Mouse (Mus musculus): ENCODE measurements around the gene Spata3.

Spata3 gene

GRCm38 (mm10) chr1:86021365-86021989 lies 4.9 kb downstream of the Spata3 start:
- in situ Hi-C loops (cut with MboI, MseI): no loop called here

- in situ Hi-C loops (cut with MboI, MseI): no loop called here
These were observed 15.8 kb downstream of the Spata3 start for GRCm38 (mm10) chr1:86032273-86032987.

DNA sequence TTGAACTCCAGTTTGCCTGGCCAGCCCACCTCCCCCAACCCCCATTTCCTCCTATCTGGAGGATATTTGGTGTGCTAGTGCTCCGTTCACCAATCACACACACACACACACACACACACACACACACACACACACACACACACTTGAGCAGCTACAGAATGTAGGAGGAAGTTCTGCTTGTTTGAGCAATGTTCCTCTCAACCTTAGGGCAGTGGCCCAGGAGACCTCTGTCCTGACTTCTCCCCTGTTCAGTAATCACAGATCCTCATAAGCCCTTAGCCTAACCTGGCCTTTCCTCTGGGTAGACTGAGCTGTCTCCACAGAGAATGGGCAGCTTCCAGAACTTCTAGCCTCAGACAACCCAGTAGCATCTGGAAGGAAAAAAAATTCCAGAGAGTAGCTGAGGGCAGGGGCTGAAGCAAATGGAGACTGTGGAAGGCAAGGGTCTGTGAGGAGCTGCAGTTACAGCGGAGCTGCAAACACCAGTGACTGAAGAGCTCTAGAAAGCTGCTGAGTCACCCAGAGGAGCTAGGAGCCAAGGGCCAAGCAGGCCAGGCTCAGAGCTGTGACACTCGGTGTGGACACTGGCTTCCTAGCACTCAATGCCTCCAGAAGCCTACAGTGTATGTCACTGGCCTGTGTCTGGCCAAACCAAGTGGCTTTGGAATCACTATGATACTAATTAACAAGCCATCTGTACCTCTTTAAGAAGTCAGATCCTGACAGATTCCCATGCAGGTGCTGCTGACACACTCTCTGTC lies 21.8 kb downstream of the Spata3 start:
- in situ Hi-C loops (cut with MboI, MseI): no loop called here

DNA sequence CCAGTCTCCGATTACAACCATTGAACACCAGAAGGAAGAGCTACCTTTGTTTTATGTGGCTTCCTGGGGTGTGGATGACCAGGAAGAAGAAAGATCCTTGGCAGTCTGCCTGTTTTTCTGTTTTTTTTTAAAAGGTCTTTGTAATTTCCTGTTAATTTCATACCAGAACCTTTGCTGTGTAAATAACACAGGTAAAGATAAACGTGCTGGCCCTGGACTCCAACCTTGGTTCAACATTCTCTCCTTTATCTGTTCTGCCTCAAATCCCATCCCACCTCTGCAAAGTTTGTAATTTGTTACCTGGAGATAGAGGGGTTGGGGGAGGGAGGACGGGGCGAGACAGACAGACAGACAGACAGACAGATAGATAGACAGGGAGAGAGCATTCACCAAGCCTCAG lies 23.5 kb downstream of the Spata3 start:
- in situ Hi-C loops (cut with MboI, MseI): no loop called here

- in situ Hi-C loops (cut with MboI, MseI): no loop called here
These were observed 24.2 kb downstream of the Spata3 start for GRCm38 (mm10) chr1:86040817-86041216.

GRCm38 (mm10) chr1:86045056-86045455 lies 28.4 kb downstream of the Spata3 start:
- in situ Hi-C loops (cut with MboI, MseI): no loop called here

GRCm38 (mm10) chr1:86045848-86046805 lies 29.5 kb downstream of the Spata3 start, which contains the start of gene 2810459M11Rik:
Gene 2810459M11Rik, plus strand, starts transcription at chr1:86045863.
- in situ Hi-C loops (cut with MboI, MseI): no loop called here

DNA sequence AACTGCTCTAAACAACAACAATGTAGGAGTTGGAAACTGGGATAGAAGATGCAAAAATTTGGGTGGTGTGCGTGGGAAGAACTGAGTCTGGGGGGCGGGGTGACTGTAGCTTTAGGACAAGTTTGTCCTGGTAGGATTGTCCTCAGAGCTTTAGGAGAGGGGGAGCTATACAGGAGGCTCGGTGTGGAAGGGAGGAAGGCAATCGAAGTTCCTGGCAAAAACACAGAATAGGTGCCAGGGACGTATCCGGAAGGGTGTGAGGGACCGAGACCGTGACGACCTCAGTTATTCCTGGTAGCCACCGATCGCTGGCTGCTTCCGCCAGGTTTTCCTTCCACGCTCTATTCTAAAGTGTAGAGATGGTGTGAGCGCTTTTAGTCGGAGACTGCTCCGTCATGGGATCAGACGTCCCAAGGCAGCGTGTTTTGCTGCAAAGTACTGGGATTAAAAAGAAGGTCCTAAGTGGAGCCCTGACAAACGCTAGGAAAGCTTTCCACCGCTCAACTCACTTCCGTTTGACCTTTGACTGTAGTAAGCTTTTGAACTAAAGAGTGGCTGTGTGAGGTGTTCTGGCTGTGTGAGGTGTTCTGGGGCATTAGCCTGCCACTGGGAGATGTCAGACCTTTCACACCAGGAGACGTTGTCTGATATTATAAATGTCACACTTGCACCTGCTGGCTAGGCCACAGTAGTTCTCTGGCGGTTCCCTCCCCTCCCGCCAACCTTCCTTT lies 30.4 kb downstream of the Spata3 start:
- in situ Hi-C loops (cut with MboI, MseI): no loop called here

DNA sequence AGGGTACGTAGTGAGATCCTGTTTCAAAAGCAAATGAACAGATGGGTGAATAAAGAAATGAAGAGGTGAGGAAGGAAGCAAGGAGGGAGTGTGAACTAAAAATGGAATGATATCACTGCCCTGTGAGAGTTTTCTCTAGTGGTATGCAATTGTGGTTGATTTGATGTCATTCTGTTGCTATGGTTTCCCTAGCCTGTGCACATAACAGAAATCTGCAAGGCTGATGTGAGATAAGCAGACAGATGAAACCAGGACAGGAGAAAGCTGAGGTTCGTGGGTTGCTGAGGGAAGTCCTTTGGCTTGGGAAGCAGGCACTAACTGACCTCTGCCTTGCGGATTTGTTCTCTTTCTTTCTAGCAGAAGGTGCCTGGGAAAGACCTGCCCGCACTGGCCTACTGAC lies 31.6 kb downstream of the Spata3 start:
- in situ Hi-C loops (cut with MboI, MseI): no loop called here

GRCm38 (mm10) chr1:86048744-86049143 lies 32.1 kb downstream of the Spata3 start:
- in situ Hi-C loops (cut with MboI, MseI): no loop called here

DNA sequence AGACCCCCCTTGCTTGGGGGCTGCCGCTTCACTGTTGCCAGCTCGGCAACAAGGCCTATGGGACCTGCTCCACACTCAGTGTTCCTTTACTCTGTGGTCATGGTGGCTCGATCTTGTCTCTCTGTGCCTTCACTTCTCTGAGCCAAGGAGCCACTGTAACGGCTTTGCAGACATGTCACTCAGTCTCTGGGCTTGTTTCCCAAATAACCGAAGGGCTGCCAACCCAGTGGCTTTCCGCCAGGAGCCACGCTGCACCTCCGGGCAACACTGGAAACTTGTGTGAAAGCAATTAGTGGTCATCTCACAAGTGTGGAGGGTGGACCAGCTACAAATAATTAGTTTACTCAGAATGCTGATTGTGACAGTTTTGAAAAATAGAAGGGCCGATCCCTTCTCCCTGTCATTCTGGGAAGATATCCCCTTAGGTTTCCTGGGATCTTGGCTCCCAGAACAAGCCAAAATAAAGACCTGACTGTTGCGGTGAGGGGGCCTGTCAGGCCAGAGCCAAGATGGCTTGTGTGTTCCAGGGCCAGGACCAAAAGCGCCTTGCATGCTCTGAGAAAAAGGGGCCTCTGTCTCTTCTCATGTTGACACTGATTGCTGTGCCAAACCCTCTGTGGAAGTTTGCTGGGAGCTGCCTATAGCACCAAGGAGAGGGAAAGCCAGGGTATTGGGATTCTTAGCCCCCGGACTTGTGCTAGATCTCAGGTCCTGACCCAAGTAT lies 36.7 kb downstream of the Spata3 start:
- in situ Hi-C loops (cut with MboI, MseI): no loop called here

DNA sequence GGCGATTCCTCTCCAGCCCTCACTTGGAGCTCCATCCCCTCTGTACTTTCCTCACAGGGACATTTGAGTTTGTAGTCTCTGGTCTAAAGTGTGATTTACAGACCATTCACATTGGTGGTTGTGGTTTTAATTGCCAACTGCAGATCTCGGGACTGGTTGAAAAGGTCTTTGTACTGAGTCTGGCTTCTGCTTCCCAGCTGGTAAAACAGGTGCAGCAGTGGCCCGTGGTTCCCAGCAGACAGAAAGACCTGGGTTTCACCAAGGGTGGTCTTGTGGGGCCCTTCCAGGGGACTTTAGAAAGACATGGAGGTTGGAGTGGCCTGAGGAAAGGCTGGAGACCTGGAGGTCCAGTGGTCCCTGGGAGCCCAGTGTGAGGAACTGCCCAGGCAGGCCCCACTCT lies 38.3 kb downstream of the Spata3 start:
- in situ Hi-C loops (cut with MboI, MseI): no loop called here

- in situ Hi-C loops (cut with MboI, MseI): no loop called here
These were observed 39.7 kb downstream of the Spata3 start for GRCm38 (mm10) chr1:86056284-86056683.

DNA sequence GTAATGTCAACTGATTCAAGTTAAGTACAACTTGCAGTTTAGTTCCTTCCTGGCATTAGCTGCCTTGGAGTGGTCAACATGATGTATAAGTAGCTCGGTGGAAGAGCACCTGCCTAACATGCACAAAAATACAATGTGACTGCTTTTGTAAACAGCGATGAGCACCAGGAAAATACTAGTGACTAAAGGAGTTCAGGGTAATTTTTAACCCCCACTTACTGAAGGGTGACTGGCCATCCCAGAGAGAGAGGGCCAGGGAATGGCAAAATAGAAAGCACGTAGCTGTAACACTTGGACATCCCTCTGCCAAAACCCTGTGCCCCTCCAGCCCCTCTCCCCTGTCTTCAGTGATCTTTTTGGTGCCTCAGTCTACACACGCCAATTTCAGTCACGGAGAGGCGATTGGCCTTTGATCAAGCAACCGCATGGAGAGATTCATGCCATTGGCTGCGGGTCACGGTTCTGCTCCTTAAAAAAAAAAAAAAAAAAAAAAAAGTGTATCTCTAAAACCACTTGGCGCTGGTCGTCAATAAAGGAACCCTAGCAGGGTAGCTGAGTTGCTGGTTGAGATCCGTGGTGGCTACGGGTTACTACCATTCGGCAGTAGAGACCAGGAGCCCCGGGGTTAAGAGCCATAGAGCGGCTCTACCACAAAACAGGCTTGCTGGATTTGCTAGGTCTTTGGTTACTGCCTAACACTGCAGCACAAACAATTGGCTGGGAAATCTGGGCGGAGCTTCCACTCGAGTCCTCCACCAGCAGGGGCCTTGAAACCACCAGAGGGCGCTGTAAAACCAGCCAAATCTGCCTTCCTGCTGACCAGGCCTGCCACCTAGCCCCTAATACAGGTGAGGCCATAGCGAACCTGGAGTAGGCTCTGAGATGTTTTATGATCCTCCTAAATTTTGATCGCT lies 42.5 kb downstream of the Spata3 start:
- in situ Hi-C loops (cut with MboI, MseI): no loop called here

DNA sequence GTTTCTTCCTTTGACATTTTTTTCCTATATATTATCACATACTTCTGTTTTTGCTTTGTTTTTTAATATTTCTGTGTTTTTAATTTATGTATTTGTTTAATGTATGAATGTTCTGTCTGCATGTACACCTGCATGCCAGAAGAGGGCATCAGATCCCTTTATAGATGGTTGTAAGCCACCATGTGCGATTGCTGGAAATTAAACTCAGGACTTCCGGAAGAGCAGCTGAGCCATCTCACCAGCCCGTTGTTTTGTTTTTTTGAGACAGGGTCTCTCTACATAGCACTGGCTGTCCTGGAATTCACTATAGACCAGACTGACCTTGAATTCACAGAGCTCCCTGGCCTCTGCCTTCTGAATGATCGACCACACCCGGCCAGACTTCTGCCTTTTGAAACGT lies 45.9 kb downstream of the Spata3 start:
- in situ Hi-C loops (cut with MboI, MseI): no loop called here

DNA sequence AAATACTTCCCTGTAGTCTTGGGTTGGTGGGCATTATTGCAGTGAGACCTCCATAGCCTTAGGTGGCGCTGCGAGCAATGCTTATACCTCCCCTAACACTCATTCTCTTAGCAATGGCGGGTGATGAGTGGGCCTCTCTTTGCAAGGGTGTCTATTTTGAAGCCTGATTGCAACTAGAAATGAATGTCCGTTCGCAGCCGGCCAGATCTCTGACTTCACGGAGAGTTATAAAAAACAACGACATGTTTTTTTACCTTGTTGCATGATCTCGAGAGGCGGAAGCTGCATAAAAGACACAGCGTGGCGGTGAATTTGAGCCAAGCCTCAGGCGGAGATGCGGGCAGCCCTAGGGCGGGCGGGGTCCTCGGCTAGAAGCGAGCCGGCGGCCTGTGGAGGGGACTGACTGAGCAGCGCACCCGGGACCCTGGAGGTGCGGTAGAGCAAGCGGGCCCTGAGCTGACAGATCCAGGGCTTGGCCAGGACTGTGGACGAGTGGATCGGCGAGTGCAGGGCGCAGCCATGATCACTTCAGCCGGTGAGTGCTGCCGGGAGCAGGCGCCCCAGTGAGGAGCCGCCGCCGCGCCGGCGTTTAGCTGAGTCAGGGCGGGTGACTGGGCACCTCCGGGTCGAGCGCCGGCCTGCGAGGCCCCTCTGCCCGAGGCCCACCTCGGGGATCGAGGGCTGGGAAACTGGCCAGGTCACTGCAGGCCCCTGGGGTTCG lies 47.8 kb downstream of the Spata3 start, which contains the start of gene Psmd1:
Gene Psmd1 (plus strand): TSS at position 117 of the 721 bp plus-strand sequence.
- in situ Hi-C loops (cut with MboI, MseI): no loop called here

GRCm38 (mm10) chr1:86076565-86076964 lies 59.9 kb downstream of the Spata3 start:
- in situ Hi-C loops (cut with MboI, MseI): no loop called here
